Mouse (Mus musculus) cortical plate, adult 2 months (tissue): ENCODE measurements around the gene Tepsin.

Experiments used
- CTCF ChIP-seq: fragments of 200-500 bp; IDR thresholded peaks from 2 replicates; pipeline ENCODE4 v1.5.1; 2011; ENCODE audit warnings: mild to moderate bottlenecking, control low read depth, low read length; ENCODE audit not compliant: insufficient read depth; ENCODE audit errors: extremely low read depth
- POLR2A ChIP-seq: fragments of 200-500 bp; IDR thresholded peaks from 2 replicates; pipeline ENCODE4 v1.6.1; 2011; ENCODE audit warnings: mild to moderate bottlenecking, low read length, control low read depth; ENCODE audit not compliant: insufficient read depth; ENCODE audit errors: extremely low read depth

DNA sequence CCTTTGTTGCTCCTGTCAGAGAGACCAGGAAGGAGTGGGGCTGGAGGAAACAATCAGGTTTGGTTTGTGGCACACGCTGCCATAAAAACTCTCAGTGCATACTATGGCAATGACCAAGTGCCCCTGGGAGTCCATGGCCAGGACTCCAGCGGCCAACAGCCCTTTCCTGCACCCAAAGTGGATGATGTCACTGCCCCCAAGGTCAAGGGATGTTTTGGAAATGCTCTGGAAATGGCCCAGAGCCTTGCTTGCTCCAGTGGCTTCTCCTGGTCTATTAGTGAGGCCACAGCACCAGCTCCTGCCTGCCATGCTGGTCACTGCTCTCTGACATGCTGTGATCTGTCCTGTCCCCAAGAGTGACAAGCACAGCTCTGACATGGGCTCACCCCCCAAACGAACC is 22.3 kb downstream of the Tepsin start:
- TF ChIP-seq CTCF (no peak), POLR2A (no peak)
